Mouse (Mus musculus): ENCODE data around the gene Fhod1. TPM values are rescaled to one million over a fixed set of nuclear protein-coding genes. Genes with fewer than 3 reads are reported as not detected.

The Fhod1 gene
- polyA plus RNA-seq, 1 experiment, result 13.0 TPM

DNA sequence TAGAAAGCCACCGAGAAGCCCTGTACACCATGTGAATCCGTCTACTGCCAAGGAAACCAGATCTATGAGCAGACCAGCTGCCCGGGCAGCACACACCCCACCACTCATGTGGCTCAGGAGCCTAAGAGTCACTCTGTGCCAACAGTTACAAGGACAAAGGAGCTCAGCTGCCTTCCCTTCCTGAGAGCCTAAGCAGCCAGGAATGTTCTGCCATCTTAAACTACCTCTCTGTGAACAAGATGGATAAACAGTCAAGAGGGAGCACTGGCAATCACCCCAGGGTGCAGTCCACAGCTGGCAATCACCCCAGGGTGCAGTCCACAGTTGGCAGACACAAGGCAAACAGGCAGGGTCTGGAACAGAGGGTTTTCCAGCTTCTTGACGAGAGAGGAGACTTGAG is 29.8 kb downstream of the Fhod1 start:
- no peaks in the 10 kb centered on the region for H3K4me1 ChIP-seq (ENCODE audit: control insufficient read depth, insufficient read depth, low read length)
- H3K27me3 ChIP-seq (ENCODE audit: control insufficient read depth, insufficient read depth, low read length, poor library complexity, severe bottlenecking), result no peaks in the 10 kb centered on the region
- no peak overlapping the region for H3K27ac ChIP-seq (ENCODE audit: insufficient read depth, low read length)
- no peak overlapping the region for H3K9ac ChIP-seq (ENCODE audit: low read depth, poor library complexity, severe bottlenecking)
- H3K9me3 ChIP-seq (replicated peaks; ENCODE audit: control insufficient read depth, insufficient read depth, low read length, poor library complexity, severe bottlenecking), result no peaks in the 10 kb centered on the region
- H3K36me3 ChIP-seq (ENCODE audit: control insufficient read depth, insufficient read depth, low read length, poor library complexity, severe bottlenecking), result no peaks in the 10 kb centered on the region
- H3K4me3 ChIP-seq (ENCODE audit: low read depth, low read length), result no peak overlapping the region
- TF ChIP-seq EP300 (IDR thresholded peaks at IDR 0.05; ENCODE audit: insufficient read depth, low read depth, low read length) (no peak), POLR2A (IDR thresholded peaks at IDR 0.05; ENCODE audit: insufficient read depth, low read length) (no peak), CTCF (IDR thresholded peaks at IDR 0.05; ENCODE audit: low read depth, low read length) (no peak)

DNA sequence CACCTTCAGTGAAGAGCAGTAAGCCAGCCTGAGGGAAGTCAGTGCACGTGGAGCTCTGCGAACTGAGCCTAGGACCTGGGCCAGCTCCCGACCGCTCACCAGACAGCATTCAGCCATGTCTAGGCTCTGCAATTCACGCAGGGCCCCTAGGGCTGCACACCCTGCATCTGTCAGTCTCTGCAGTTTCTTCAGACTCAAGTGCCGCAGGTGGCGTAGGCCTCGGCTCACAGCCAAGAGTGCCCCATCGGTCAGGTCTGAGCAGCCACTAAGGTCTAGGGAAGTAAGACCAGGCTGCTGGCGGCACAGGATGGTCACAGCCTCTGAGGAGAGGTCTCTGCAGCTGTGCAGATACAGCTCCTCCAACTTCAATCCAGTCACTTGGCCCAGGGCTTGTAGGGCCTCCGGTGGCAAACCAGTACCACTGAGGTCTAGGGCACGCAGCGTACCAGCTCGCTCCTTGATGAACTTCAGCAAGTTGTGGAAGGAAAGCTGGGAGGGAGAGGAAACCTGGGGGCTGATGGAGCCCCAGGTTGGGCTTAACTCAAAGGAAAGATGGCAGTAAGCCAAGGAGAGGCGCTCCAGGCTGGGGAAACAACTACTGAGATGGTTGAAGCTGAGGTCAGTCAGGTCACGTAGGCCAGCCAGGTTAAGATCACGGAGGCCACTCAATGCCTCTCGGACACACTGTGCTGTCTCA is 32.5 kb downstream of the Fhod1 start:
- H3K4me3 ChIP-seq (ENCODE audit: low read depth, low read length), result no peak overlapping the region
- H3K4me1 ChIP-seq (ENCODE audit: control insufficient read depth, insufficient read depth, low read length), result no peaks in the 10 kb centered on the region
- no peaks in the 10 kb centered on the region for H3K9me3 ChIP-seq (replicated peaks; ENCODE audit: control insufficient read depth, insufficient read depth, low read length, poor library complexity, severe bottlenecking)
- H3K27ac ChIP-seq (ENCODE audit: insufficient read depth, low read length), result no peak overlapping the region
- H3K27me3 ChIP-seq (ENCODE audit: control insufficient read depth, insufficient read depth, low read length, poor library complexity, severe bottlenecking), result no peaks in the 10 kb centered on the region
- no peak overlapping the region for H3K9ac ChIP-seq (ENCODE audit: low read depth, poor library complexity, severe bottlenecking)
- H3K36me3 ChIP-seq (ENCODE audit: control insufficient read depth, insufficient read depth, low read length, poor library complexity, severe bottlenecking), result no peaks in the 10 kb centered on the region
- TF ChIP-seq EP300 (IDR thresholded peaks at IDR 0.05; ENCODE audit: insufficient read depth, low read depth, low read length), result no peak
- TF ChIP-seq CTCF (IDR thresholded peaks at IDR 0.05; ENCODE audit: low read depth, low read length), result no peak
- no peak for TF ChIP-seq POLR2A (IDR thresholded peaks at IDR 0.05; ENCODE audit: insufficient read depth, low read length)

DNA sequence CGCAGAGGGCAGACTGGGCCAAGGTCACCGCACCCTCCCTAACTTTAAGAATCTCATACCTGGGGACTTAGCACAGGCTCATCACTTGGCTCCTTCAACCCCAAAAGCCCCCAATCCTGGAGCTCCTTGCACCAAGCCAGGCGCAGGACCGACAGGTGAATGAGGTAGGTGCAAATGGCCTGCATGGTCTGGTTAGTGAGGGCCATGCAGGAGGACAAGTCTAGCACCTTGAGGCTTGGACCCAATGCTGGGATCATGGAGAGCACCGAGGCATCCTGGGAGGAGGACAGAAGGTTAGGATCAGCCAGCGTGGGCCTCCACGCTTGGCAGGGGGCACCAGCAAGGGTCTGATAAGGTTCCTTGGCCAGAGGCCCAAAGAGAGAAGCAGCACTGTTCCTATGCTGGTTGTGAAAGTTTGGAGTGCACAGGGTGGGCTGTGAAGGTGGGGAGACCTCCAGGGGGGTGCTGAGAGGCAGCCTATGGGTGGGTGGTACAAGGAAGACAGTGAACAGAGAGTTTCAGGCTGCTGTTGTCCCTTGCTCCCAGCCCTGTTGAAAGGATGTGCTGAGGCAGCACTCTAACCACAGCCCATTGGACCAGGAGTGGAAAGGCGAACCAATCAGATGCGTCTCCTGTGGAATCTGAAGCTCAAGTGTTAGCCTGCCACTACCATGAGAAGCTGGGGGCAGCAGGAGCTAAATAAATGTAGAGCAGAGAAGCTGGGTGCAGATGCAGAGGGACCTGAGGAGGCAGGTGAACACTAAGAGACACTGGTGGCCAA is 33.9 kb downstream of the Fhod1 start:
- no peaks in the 10 kb centered on the region for H3K27me3 ChIP-seq (ENCODE audit: control insufficient read depth, insufficient read depth, low read length, poor library complexity, severe bottlenecking)
- TF ChIP-seq CTCF (IDR thresholded peaks at IDR 0.05; ENCODE audit: low read depth, low read length) (no peak), POLR2A (IDR thresholded peaks at IDR 0.05; ENCODE audit: insufficient read depth, low read length) (no peak)
- H3K27ac ChIP-seq (ENCODE audit: insufficient read depth, low read length), result no peak overlapping the region
- H3K9me3 ChIP-seq (replicated peaks; ENCODE audit: control insufficient read depth, insufficient read depth, low read length, poor library complexity, severe bottlenecking), result no peaks in the 10 kb centered on the region
- no peaks in the 10 kb centered on the region for H3K4me1 ChIP-seq (ENCODE audit: control insufficient read depth, insufficient read depth, low read length)
- H3K4me3 ChIP-seq (ENCODE audit: low read depth, low read length), result no peak overlapping the region
- H3K36me3 ChIP-seq (ENCODE audit: control insufficient read depth, insufficient read depth, low read length, poor library complexity, severe bottlenecking), result no peaks in the 10 kb centered on the region
- H3K9ac ChIP-seq (ENCODE audit: low read depth, poor library complexity, severe bottlenecking), result no peak overlapping the region

DNA sequence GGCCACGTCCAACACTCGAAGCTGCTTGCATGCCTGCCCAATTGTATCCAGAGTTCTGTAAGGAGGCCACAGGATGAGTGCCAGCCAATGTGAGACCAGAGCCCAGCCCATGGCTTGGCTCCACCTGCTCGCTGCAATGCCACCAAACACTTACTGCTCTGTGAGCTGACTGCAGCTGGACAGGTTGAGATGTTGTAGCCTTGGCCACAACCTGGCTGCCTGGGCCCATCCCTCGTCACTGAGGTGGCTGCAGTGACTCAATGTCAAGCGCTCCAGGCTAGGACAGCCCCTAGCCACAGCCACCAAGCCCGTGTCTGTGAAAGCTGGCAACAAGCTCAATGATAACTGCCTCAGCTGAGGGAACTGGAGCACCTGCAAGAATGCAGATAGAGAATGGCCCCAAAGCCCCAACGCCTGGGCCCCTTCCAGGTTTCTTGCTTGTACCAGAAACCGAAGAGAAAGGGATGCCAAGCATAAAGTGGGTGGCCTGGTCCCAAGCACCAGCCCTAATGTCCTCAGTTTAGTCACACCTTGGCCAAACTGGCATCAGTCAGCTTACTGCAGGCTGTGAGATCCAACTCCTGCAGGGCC is 34.8 kb downstream of the Fhod1 start:
- TF ChIP-seq EP300 (IDR thresholded peaks at IDR 0.05; ENCODE audit: insufficient read depth, low read depth, low read length) (no peak), POLR2A (IDR thresholded peaks at IDR 0.05; ENCODE audit: insufficient read depth, low read length) (no peak), CTCF (IDR thresholded peaks at IDR 0.05; ENCODE audit: low read depth, low read length) (no peak)
- H3K36me3 ChIP-seq (ENCODE audit: control insufficient read depth, insufficient read depth, low read length, poor library complexity, severe bottlenecking), result 0 out of 2 replicates have a peak, but pooled peaks cover 1% of the 10 kb centered on the region
- H3K9ac ChIP-seq (ENCODE audit: low read depth, poor library complexity, severe bottlenecking), result no peak overlapping the region
- H3K27me3 ChIP-seq (ENCODE audit: control insufficient read depth, insufficient read depth, low read length, poor library complexity, severe bottlenecking), result no peaks in the 10 kb centered on the region
- H3K27ac ChIP-seq (ENCODE audit: insufficient read depth, low read length), result no peak overlapping the region
- no peaks in the 10 kb centered on the region for H3K4me1 ChIP-seq (ENCODE audit: control insufficient read depth, insufficient read depth, low read length)
- no peaks in the 10 kb centered on the region for H3K9me3 ChIP-seq (replicated peaks; ENCODE audit: control insufficient read depth, insufficient read depth, low read length, poor library complexity, severe bottlenecking)
- no peak overlapping the region for H3K4me3 ChIP-seq (ENCODE audit: low read depth, low read length)

DNA sequence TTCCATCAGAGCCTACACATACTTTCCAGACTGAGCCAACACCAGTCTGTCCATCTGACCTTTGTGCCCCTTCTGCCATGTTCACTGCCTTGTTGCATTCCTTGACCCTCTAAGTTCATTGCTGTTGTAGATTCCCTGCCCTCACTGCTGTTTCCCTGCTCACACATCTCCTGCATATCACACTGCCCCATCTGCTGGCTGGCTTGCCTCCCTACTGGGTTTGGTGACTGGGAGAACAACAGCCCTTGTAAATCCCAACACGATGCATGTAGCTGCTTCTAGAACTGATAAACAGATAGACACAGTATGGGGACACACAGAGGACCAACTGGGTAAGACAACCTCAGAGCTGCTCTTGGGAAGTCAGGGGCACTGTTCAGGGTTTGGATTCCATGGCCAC is 36.0 kb downstream of the Fhod1 start:
- Histone ChIP-seq H3K27ac (ENCODE audit: insufficient read depth, low read length) (no peak overlapping the region), H3K4me1 (ENCODE audit: control insufficient read depth, insufficient read depth, low read length) (no peaks in the 10 kb centered on the region), H3K4me3 (ENCODE audit: low read depth, low read length) (no peak overlapping the region), H3K36me3 (ENCODE audit: control insufficient read depth, insufficient read depth, low read length, poor library complexity, severe bottlenecking) (0 out of 2 replicates have a peak, but pooled peaks cover 6% of the 10 kb centered on the region), H3K27me3 (ENCODE audit: control insufficient read depth, insufficient read depth, low read length, poor library complexity, severe bottlenecking) (no peaks in the 10 kb centered on the region), H3K9ac (ENCODE audit: low read depth, poor library complexity, severe bottlenecking) (no peak overlapping the region), H3K9me3 (replicated peaks; ENCODE audit: control insufficient read depth, insufficient read depth, low read length, poor library complexity, severe bottlenecking) (no peaks in the 10 kb centered on the region)
- TF ChIP-seq EP300 (IDR thresholded peaks at IDR 0.05; ENCODE audit: insufficient read depth, low read depth, low read length) (no peak), CTCF (IDR thresholded peaks at IDR 0.05; ENCODE audit: low read depth, low read length) (no peak), POLR2A (IDR thresholded peaks at IDR 0.05; ENCODE audit: insufficient read depth, low read length) (no peak)

DNA sequence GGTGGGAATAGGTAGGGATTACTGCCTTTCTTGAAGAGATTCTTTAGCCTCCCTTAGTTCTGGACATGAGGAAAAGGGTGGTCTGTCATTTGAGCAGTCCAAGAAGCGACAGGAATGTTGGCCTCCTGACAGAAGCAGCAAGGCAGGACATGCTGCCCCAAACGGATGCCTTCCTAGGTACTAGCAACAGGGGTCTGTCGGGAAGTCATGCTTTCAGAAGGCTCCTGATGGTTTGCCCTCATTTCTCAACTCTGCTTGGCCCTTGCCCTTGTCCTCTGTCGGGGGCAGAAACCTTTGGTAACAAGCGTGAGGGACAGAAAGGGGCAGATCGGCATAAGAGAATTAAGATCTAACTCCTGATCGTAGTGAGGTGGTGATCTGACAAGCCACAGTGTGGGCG is 37.6 kb downstream of the Fhod1 start:
- TF ChIP-seq CTCF (IDR thresholded peaks at IDR 0.05; ENCODE audit: low read depth, low read length), result no peak
- no peak for TF ChIP-seq EP300 (IDR thresholded peaks at IDR 0.05; ENCODE audit: insufficient read depth, low read depth, low read length)
- no peak for TF ChIP-seq POLR2A (IDR thresholded peaks at IDR 0.05; ENCODE audit: insufficient read depth, low read length)
- Histone ChIP-seq H3K9me3 (replicated peaks; ENCODE audit: control insufficient read depth, insufficient read depth, low read length, poor library complexity, severe bottlenecking) (no peaks in the 10 kb centered on the region), H3K36me3 (ENCODE audit: control insufficient read depth, insufficient read depth, low read length, poor library complexity, severe bottlenecking) (0 out of 2 replicates have a peak, but pooled peaks cover 6% of the 10 kb centered on the region)

More for the DNA sequence above, 37.6 kb downstream of the Fhod1 start:
- Histone ChIP-seq H3K27ac (ENCODE audit: insufficient read depth, low read length) (no peak overlapping the region), H3K4me3 (ENCODE audit: low read depth, low read length) (no peak overlapping the region), H3K4me1 (ENCODE audit: control insufficient read depth, insufficient read depth, low read length) (no peaks in the 10 kb centered on the region), H3K9ac (ENCODE audit: low read depth, poor library complexity, severe bottlenecking) (no peak overlapping the region), H3K27me3 (ENCODE audit: control insufficient read depth, insufficient read depth, low read length, poor library complexity, severe bottlenecking) (no peaks in the 10 kb centered on the region)
